Mouse (Mus musculus) ES-Bruce4 (cell line): ENCODE results near the gene Tmem238. TPM values are rescaled to one million over a fixed set of nuclear protein-coding genes. Genes with fewer than 3 reads are reported as not detected.
A peak's percentile ranks its signal among the peaks of the same experiment; 100 is the strongest.

Source experiments
- H3K27ac ChIP-seq: 2 replicates; pipeline ENCODE4 v1.5.1; 2012; ENCODE audit warnings: low read length, inconsistent platforms; ENCODE audit not compliant: insufficient read depth
- H3K27me3 ChIP-seq: 2 replicates; pipeline ENCODE4 v1.6.1; 2012; ENCODE audit warnings: mild to moderate bottlenecking, low read length, inconsistent platforms; ENCODE audit not compliant: control insufficient read depth, poor library complexity, insufficient read depth, severe bottlenecking
- H3K36me3 ChIP-seq: 2 replicates; pipeline ENCODE4 v1.6.1; 2012; ENCODE audit warnings: inconsistent platforms, mild to moderate bottlenecking, low read length, moderate library complexity; ENCODE audit not compliant: control insufficient read depth, poor library complexity, insufficient read depth, severe bottlenecking
- H3K4me1 ChIP-seq: one replicate; pipeline ENCODE4 v1.8.1; 2011; ENCODE audit warnings: low read length; ENCODE audit not compliant: control insufficient read depth, insufficient read depth
- H3K4me3 ChIP-seq: 2 replicates; pipeline ENCODE4 v1.5.1; 2011; ENCODE audit warnings: low read depth, mild to moderate bottlenecking, low read length
- H3K9ac ChIP-seq: 2 replicates; pipeline ENCODE4 v1.6.1; 2012; ENCODE audit warnings: low read depth, mild to moderate bottlenecking, inconsistent platforms; ENCODE audit not compliant: poor library complexity, severe bottlenecking
- H3K9me3 ChIP-seq: replicated peaks from 2 replicates; pipeline ENCODE4 v1.6.1; 2012; ENCODE audit warnings: mild to moderate bottlenecking, low read length, inconsistent platforms; ENCODE audit not compliant: control insufficient read depth, poor library complexity, insufficient read depth, severe bottlenecking
- CTCF ChIP-seq: IDR thresholded peaks from one replicate; pipeline ENCODE4 v1.8.1; 2011; ENCODE audit warnings: low read depth, low read length
- EP300 ChIP-seq: IDR thresholded peaks from 2 replicates; pipeline ENCODE4 v1.6.1; 2011; ENCODE audit warnings: low read depth, low read length; ENCODE audit not compliant: insufficient read depth
- POLR2A ChIP-seq: IDR thresholded peaks from one replicate; pipeline ENCODE4 v1.8.1; 2011; ENCODE audit warnings: low read length; ENCODE audit not compliant: insufficient read depth
- polyA plus RNA-seq: library from polyadenylated mRNA; stranded (reverse); fragments of >200 nt; gene quantifications from 2 replicates; pipeline ENCODE4 v1.2.4, GENCODE M21; 2011; ENCODE audit warnings: low read depth; ENCODE audit not compliant: missing spikeins, insufficient read depth, insufficient read length

Tmem238 gene
- polyA plus RNA-seq, 1 experiment: 6.8 TPM

DNA sequence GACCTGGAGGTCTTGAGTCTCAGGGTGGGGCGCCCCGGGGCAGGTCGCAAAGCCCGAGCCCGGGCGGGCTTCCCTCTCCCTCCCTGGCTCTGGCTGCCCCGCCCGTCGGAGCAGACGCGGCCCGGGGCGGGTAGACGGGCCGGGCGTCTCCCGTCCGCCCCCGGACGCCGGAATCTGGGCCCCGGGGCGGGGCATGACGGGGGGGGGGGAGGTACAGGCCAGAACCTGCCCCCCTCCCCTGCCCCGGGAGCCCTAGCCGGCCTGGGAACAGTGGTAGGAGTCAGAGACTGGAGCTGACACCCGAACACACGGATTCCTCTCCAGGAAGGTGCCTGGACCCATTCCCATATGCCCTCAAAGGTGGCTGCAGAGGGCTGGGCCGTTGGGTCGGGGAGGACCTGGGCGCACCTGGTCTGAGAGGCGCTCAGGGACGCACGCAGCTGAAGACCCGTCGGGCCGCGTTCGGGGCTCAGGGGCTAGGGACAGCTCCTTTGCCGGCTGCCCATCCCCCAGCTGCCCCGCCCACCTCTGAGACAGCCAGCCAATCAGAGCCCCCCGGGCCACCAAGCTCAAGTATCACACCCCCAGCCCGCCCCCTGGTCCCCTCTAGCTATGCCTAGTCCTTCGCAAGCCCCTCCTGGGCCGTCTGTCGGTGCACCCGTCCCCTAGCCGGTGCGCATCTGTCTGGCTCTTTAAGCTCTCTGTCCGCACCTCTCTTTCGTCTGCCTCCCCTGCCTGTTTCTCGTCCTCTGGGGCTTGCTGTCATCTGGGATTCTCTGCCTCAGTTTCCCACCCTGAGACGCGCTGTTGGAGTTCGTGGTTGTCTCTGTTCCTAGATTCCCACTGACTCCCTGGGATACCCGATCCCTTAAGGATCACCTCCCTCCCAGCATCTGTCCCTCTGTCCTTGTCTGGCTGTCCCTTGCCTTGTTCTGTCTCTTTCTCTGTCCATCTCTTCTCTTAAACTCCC lies 12.3 kb downstream of the Tmem238 start:
- Histone ChIP-seq H3K9ac (peak overlapping the region; percentile 41), H3K4me3 (peak overlapping the region; percentile 66), H3K27ac (no peak overlapping the region), H3K36me3 (no peaks in the 10 kb centered on the region), H3K4me1 (no peaks in the 10 kb centered on the region), H3K27me3 (no peaks in the 10 kb centered on the region), H3K9me3 (no peaks in the 10 kb centered on the region)
- no peak for TF ChIP-seq EP300
- TF ChIP-seq CTCF: no peak
- TF ChIP-seq POLR2A: no peak

DNA sequence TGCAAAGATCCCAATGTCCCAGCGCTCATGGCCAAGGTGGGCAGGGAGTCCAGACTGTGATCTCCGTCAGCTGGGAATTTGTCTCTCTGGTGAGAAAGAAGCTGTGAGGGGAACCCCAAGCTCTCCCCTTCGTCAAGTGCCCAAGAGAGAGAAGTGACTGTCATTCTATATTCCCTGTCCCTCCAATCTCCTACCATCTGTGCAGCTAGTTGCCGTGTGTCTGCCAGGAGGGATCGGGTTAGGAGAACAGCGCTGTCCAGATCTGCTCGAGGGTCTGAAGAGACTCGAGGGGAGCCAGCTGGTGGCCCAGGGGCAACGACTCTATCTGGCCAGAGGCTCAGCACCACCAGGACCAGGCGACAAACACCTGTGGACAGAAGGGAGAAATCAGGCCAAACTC lies 13.3 kb downstream of the Tmem238 start:
- no peak for TF ChIP-seq CTCF
- no peak for TF ChIP-seq EP300
- no peak for TF ChIP-seq POLR2A
- H3K9me3 ChIP-seq: no peaks in the 10 kb centered on the region
- no peak overlapping the region for H3K9ac ChIP-seq
- H3K36me3 ChIP-seq: no peaks in the 10 kb centered on the region
- H3K4me3 ChIP-seq: no peak overlapping the region
- H3K27me3 ChIP-seq: no peaks in the 10 kb centered on the region
- no peak overlapping the region for H3K27ac ChIP-seq
- H3K4me1 ChIP-seq: no peaks in the 10 kb centered on the region

DNA sequence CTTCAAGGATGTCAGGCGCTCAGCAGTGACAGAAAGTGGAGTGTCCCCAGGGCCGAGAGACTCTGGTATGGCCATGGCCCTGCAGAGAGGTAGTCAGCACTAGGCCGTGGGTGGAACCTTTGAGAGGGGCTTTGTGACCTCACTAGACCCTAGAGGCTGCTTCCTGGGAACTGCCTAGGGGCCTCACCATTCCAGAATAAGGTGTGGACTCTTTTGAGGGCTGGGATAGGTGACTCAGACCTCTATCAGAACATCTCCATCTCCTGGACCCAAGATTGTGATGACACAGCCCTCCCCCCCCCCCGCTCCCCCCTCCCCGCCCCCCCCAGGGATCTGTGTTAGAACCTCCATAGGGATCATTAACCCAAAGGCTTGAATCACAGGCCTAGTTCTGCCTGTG lies 18.3 kb downstream of the Tmem238 start, which contains the start of gene Fam71e2:
Gene Fam71e2, minus strand, starts transcription at position 101 of the 400 bp plus-strand sequence.
- Histone ChIP-seq H3K27me3 (no peaks in the 10 kb centered on the region), H3K4me1 (no peaks in the 10 kb centered on the region), H3K27ac (no peak within 1 kb of the TSS), H3K4me3 (peak within 1 kb of the TSS; percentile 11; the same call in 1 of the 2 replicates), H3K36me3 (no peaks in the 10 kb centered on the region), H3K9me3 (no peaks in the 10 kb centered on the region), H3K9ac (no peak within 1 kb of the TSS)
- TF ChIP-seq CTCF: no peak
- no peak for TF ChIP-seq POLR2A
- TF ChIP-seq EP300: no peak

DNA sequence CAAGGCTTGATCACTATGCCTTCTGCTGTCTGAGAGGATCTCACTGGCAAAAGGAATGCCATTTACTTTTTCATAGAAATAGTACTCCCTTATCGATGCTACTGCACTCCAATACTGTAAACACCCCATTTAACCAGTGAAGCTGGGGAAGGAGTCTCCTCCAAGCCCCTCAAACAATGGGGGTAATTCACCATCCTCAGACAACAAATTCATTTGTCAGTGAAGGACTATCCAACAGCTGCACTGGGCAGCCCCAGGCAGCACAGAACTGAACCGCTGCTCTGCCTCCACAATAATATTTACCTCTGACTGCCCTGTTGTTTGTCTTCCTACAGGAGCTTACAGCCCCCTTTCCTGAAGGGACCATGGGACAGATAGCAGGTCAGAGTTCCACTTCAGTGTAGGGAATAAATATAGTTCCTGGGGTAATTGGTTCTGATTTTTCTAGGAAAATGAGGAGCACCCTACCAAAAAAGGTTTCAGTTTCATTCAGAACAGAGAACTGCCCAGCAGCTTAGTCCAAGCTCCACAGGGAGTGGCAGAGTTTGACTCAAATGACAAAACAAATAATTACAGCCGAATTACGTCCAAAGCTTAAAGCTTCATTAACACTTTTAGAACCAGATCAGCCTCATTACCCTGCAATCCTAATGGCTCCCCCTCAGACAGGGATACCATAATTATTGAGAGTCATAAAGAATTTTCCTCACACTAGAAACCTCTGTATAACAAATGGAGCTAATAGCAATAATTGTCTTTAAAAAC lies 24.3 kb downstream of the Tmem238 start:
- Histone ChIP-seq H3K9me3 (no peaks in the 10 kb centered on the region), H3K4me1 (no peaks in the 10 kb centered on the region), H3K4me3 (no peak overlapping the region), H3K36me3 (no peaks in the 10 kb centered on the region), H3K27me3 (no peaks in the 10 kb centered on the region), H3K27ac (peak overlapping the region; percentile 5; the same call in 1 of the 2 replicates), H3K9ac (no peak overlapping the region)
- TF ChIP-seq EP300: no peak
- no peak for TF ChIP-seq POLR2A
- no peak for TF ChIP-seq CTCF

DNA sequence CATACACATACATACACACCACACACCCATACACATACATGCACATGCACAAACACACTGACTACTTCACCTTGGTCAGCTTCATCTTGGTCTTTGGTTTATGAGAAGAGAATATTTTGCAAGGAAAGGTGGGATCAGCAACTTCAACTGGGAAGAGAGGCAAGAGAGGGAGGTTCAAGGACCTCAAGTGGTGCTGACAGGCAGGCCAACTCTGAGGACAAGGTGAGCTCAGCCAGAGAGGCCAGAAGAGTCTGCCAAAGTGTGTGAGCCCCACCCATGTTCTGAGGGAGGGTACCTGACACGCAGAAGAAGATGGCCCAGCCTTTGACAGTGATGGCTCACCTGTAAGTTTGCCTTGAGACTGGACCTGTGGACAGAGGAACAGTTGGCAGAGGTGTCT lies 29.8 kb downstream of the Tmem238 start:
- H3K4me1 ChIP-seq: no peaks in the 10 kb centered on the region
- no peaks in the 10 kb centered on the region for H3K27me3 ChIP-seq
- H3K27ac ChIP-seq: no peak overlapping the region
- TF ChIP-seq CTCF (no peak), EP300 (no peak), POLR2A (no peak)
- H3K36me3 ChIP-seq: no peaks in the 10 kb centered on the region
- H3K9ac ChIP-seq: no peak overlapping the region
- H3K4me3 ChIP-seq: no peak overlapping the region
- no peaks in the 10 kb centered on the region for H3K9me3 ChIP-seq

DNA sequence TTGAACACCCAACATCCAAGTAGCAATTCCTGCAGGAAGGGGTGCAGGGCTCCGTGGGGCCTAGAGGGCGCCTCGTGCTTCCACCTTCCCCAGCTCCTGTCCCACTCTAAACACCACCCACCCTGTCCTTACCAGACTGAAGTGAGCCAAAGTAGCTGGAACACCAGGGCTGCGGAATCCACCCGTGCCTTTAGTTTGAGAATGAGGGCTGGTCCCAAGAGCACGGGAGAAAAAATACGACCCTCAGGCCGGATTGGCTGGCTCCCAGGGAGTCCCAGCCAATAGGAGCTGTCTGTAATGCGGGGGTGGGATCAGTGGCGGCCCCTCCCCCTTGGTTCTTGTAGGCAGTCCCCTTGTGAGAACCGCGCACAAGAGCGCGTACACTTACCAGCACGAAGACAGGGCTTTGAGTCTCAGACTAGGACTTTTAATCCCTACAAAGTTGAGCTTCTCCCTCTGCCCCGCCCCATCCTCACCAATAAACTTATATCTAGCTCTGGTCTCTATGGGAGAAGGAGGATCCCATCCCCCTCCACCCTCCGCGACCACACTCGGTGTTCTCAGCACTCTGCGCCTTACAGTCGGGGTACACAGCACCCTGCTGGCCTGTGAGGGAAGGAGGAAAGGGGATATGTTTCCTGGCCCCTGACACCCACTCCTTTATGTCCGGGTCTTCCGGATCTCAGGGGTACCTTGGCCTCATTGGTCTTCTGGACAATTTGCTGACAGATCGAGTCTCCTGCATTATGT lies 36.5 kb downstream of the Tmem238 start, which contains the start of gene Cox6b2:
Gene Cox6b2, minus strand, starts transcription at position 274 of the 750 bp plus-strand sequence.
- Histone ChIP-seq H3K9ac (peak within 1 kb of the TSS; percentile 89), H3K4me3 (peak within 1 kb of the TSS; percentile 89), H3K36me3 (peaks cover 16% of the 10 kb centered on the region), H3K27me3 (no peaks in the 10 kb centered on the region), H3K9me3 (no peaks in the 10 kb centered on the region), H3K27ac (peak within 1 kb of the TSS; percentile 92), H3K4me1 (no peaks in the 10 kb centered on the region)
- TF ChIP-seq CTCF (no peak), POLR2A (peak; percentile 99), EP300 (no peak)
